Mouse (Mus musculus): ENCODE measurements around the gene Gng7. TPM values are rescaled to one million over a fixed set of nuclear protein-coding genes. Genes with fewer than 3 reads are reported as not detected.
A peak's percentile ranks its signal among the peaks of the same experiment; 100 is the strongest.

Gene Gng7
- polyA plus RNA-seq, 1 experiment, result 0.63 TPM

DNA sequence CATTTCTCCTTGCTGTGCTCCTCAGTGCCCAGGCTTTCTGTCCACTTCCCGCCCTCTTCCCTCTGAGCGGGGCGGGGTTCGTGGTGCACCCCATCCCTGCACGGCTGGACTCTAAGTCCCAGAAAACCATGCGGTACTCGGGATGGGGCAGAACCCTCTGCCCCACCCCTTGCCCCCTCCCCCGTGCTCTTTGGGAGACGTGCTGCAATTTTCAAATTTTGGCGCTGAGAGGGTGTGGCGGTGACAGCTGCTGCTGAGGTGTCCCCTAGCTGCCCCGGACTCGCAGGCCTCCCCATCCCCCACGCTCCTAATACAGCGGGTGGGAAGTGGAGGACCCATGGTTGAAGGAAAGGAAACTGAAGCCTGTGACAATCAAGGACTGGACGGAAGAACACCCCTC lies 92.8 kb downstream of the Gng7 start:
- Histone ChIP-seq H3K27ac (ENCODE audit: control insufficient read depth, insufficient read depth, low read length) (no peak overlapping the region), H3K4me3 (ENCODE audit: control insufficient read depth, insufficient read depth, low read length) (no peak overlapping the region), H3K36me3 (ENCODE audit: control insufficient read depth, insufficient read depth, low read length) (no peaks in the 10 kb centered on the region), H3K27me3 (ENCODE audit: control insufficient read depth, insufficient read depth, low read length) (no peaks in the 10 kb centered on the region), H3K4me1 (replicated peaks; ENCODE audit: control insufficient read depth, insufficient read depth, low read length) (peaks cover 25% of the 10 kb centered on the region)
- DNase-seq, result no peak
- 24% methylated on average over 16 of the region's 16 CpGs for WGBS
- TF ChIP-seq CTCF (IDR thresholded peaks at IDR 0.05; ENCODE audit: borderline replicate concordance, control insufficient read depth, extremely low read depth, insufficient read depth, low read length, poor library complexity) (no peak), POLR2A (IDR thresholded peaks at IDR 0.05; ENCODE audit: control insufficient read depth, extremely low read depth, insufficient read depth, low read length, poor library complexity) (no peak)

DNA sequence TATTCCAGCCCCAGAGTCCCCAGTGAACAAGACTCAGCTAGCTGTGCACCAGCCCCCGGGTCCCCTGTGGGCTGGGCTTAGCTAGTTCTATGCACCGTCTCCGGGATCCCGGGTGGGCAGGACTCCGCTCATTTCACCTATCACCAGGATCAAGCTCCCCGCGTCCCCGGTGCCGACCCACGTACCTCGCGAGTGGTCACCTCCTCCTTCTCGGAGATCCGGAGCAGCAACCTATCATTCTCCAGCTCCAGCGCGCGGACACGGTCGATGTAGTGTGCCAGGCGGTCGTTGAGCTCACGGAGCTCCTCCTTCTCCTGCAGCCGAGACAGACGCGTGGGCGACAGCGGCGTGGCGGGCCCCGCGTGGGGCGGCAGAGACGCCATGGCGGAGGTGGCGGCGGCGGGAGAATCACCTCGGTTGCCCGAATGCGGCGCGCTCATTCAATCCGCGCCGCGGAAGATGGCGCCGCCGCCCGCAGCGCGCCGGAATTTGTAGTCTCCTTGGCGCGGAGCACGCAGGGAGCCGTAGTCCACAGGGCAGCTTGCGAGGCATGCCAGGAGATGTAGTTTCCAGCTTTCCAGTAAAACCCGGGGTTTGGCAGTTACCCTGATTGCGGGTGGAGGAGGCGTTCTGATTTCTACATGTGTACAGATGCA lies 96.8 kb downstream of the Gng7 start, which contains the start of gene Lmnb2:
Gene Lmnb2 (minus strand): TSS at position 467 of the 656 bp plus-strand sequence.
- H3K4me3 ChIP-seq (ENCODE audit: control insufficient read depth, insufficient read depth, low read length), result peak within 1 kb of the TSS; percentile 88
- H3K4me1 ChIP-seq (replicated peaks; ENCODE audit: control insufficient read depth, insufficient read depth, low read length), result peaks cover 43% of the 10 kb centered on the region
- no peaks in the 10 kb centered on the region for H3K36me3 ChIP-seq (ENCODE audit: control insufficient read depth, insufficient read depth, low read length)
- peak; percentile 65 for DNase-seq
- under 1% methylated on average over 57 of the region's 61 CpGs for WGBS
- TF ChIP-seq POLR2A (IDR thresholded peaks at IDR 0.05; ENCODE audit: control insufficient read depth, extremely low read depth, insufficient read depth, low read length, poor library complexity), result peak; percentile 41; the same call in 1 of the 2 replicates
- no peak for TF ChIP-seq CTCF (IDR thresholded peaks at IDR 0.05; ENCODE audit: borderline replicate concordance, control insufficient read depth, extremely low read depth, insufficient read depth, low read length, poor library complexity)
- no peak within 1 kb of the TSS for H3K27ac ChIP-seq (ENCODE audit: control insufficient read depth, insufficient read depth, low read length)
- no peaks in the 10 kb centered on the region for H3K27me3 ChIP-seq (ENCODE audit: control insufficient read depth, insufficient read depth, low read length)

DNA sequence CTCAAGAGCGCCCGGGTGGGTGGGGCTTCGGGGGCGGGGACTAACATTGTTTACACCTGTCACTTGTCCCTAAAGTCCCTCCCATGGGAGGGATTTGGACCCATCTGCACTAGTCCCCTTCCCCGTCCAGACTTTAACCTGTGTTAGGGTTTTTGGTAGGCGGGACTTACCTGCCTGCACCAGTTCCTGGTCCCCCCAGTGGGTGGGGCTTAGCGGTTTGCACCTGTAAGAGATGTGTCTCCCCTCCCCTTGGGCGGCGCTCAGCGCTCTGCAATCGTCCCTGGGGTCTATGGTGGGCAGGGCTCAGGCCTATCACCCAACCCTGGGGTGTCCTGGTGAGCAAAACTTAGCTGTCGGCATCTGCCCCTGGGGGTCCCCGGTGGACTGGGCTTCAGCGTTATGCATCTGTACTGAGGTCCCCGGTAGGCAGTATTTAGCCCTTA lies 97.4 kb downstream of the Gng7 start:
- DNase-seq, result no peak
- Histone ChIP-seq H3K27me3 (ENCODE audit: control insufficient read depth, insufficient read depth, low read length) (no peaks in the 10 kb centered on the region), H3K27ac (ENCODE audit: control insufficient read depth, insufficient read depth, low read length) (no peak overlapping the region), H3K4me1 (replicated peaks; ENCODE audit: control insufficient read depth, insufficient read depth, low read length) (peaks cover 38% of the 10 kb centered on the region), H3K36me3 (ENCODE audit: control insufficient read depth, insufficient read depth, low read length) (no peaks in the 10 kb centered on the region), H3K4me3 (ENCODE audit: control insufficient read depth, insufficient read depth, low read length) (peak overlapping the region; percentile 88)
- TF ChIP-seq CTCF (IDR thresholded peaks at IDR 0.05; ENCODE audit: borderline replicate concordance, control insufficient read depth, extremely low read depth, insufficient read depth, low read length, poor library complexity), result no peak
- TF ChIP-seq POLR2A (IDR thresholded peaks at IDR 0.05; ENCODE audit: control insufficient read depth, extremely low read depth, insufficient read depth, low read length, poor library complexity), result no peak
- WGBS, result 7% methylated on average over 15 of the region's 15 CpGs

DNA sequence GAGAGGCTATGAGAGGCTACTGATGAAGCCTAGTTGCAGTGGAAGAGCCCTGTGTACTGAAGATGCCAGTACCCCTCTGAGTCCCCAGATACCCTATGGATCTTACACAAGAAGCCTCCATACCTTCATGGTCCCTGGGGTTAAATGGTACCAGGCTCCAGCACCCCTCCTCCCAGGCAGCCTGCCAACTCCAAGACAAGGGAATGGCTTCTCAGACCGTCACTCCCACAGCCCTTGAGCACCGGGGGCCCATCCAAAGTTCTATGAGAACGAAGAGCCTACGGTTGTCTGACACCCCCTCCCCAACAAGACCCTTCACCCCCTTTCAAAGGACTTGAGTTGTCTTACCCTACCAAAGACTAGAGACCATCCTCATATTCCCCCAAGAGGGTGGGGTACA lies 99.0 kb downstream of the Gng7 start:
- Histone ChIP-seq H3K4me1 (replicated peaks; ENCODE audit: control insufficient read depth, insufficient read depth, low read length) (peaks cover 31% of the 10 kb centered on the region), H3K27me3 (ENCODE audit: control insufficient read depth, insufficient read depth, low read length) (no peaks in the 10 kb centered on the region), H3K27ac (ENCODE audit: control insufficient read depth, insufficient read depth, low read length) (no peak overlapping the region), H3K4me3 (ENCODE audit: control insufficient read depth, insufficient read depth, low read length) (no peak overlapping the region), H3K36me3 (ENCODE audit: control insufficient read depth, insufficient read depth, low read length) (no peaks in the 10 kb centered on the region)
- WGBS, result 99% methylated on average over 4 of the region's 4 CpGs
- TF ChIP-seq CTCF (IDR thresholded peaks at IDR 0.05; ENCODE audit: borderline replicate concordance, control insufficient read depth, extremely low read depth, insufficient read depth, low read length, poor library complexity) (no peak), POLR2A (IDR thresholded peaks at IDR 0.05; ENCODE audit: control insufficient read depth, extremely low read depth, insufficient read depth, low read length, poor library complexity) (no peak)
- no peak for DNase-seq

DNA sequence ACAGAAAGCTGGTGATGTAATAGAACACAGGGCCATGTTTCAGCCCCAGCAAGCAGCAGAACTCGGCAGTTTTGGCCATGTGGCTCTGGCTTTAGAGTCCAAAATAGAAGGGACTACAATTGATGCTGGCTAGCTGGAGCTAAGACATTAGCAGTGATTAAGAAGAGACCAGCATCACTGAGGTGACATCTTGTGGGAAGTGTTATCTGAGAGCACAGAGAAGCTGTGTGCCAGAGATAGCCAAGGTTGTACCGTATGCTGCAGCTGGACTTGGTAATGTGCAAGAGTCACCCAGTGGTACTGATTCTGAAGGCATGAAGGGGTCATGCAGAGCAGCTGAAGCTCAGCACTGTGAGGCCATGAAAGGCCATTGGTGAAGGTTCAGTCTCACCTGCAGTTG lies 99.5 kb downstream of the Gng7 start:
- TF ChIP-seq POLR2A (IDR thresholded peaks at IDR 0.05; ENCODE audit: control insufficient read depth, extremely low read depth, insufficient read depth, low read length, poor library complexity) (no peak), CTCF (IDR thresholded peaks at IDR 0.05; ENCODE audit: borderline replicate concordance, control insufficient read depth, extremely low read depth, insufficient read depth, low read length, poor library complexity) (no peak)
- 89% methylated on average over 2 of the region's 2 CpGs for WGBS
- H3K36me3 ChIP-seq (ENCODE audit: control insufficient read depth, insufficient read depth, low read length), result no peaks in the 10 kb centered on the region
- peaks cover 31% of the 10 kb centered on the region for H3K4me1 ChIP-seq (replicated peaks; ENCODE audit: control insufficient read depth, insufficient read depth, low read length)
- no peak for DNase-seq
- no peak overlapping the region for H3K27ac ChIP-seq (ENCODE audit: control insufficient read depth, insufficient read depth, low read length)
- H3K27me3 ChIP-seq (ENCODE audit: control insufficient read depth, insufficient read depth, low read length), result no peaks in the 10 kb centered on the region
- H3K4me3 ChIP-seq (ENCODE audit: control insufficient read depth, insufficient read depth, low read length), result no peak overlapping the region

DNA sequence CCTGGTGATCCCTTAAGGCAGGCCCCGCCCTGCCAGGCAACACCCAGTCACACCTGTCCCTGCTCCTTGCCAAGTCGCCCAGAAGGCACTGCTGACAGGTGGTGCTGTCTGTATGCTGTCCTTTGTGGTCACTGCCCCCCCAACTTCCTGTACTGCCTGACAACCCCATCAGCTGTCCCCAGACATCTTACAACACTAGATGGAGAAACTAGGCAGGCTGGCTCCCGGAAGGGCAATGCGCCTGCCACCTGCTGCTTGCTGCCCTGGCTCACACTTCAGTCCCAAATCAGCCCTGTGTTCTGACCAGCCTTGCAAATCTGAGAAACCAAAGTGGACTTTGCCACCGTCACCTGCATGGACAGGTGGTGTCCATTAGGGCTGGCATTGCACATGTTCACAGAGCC lies 100.5 kb downstream of the Gng7 start:
- TF ChIP-seq CTCF (IDR thresholded peaks at IDR 0.05; ENCODE audit: borderline replicate concordance, control insufficient read depth, extremely low read depth, insufficient read depth, low read length, poor library complexity) (no peak), POLR2A (IDR thresholded peaks at IDR 0.05; ENCODE audit: control insufficient read depth, extremely low read depth, insufficient read depth, low read length, poor library complexity) (no peak)
- H3K36me3 ChIP-seq (ENCODE audit: control insufficient read depth, insufficient read depth, low read length), result no peaks in the 10 kb centered on the region
- peaks cover 31% of the 10 kb centered on the region for H3K4me1 ChIP-seq (replicated peaks; ENCODE audit: control insufficient read depth, insufficient read depth, low read length)
- peak; percentile 52 for DNase-seq
- 39% methylated on average over 5 of the region's 5 CpGs for WGBS
- 0 out of 2 replicates have a peak overlapping the region, but pooled peaks have one; percentile 9 for H3K27ac ChIP-seq (ENCODE audit: control insufficient read depth, insufficient read depth, low read length)
- H3K4me3 ChIP-seq (ENCODE audit: control insufficient read depth, insufficient read depth, low read length), result no peak overlapping the region
- no peaks in the 10 kb centered on the region for H3K27me3 ChIP-seq (ENCODE audit: control insufficient read depth, insufficient read depth, low read length)
